Mouse (Mus musculus) cerebellum, adult 2 months (tissue): ENCODE measurements around the gene Ttc6. TPM values are rescaled to one million over a fixed set of nuclear protein-coding genes. Genes with fewer than 3 reads are reported as not detected.

Experiments used
- DNase-seq, 2 experiments: peaks; one replicate each; pipeline ENCODE4 v3.0.0; 2021
- H3K27ac ChIP-seq: fragments of 200-500 bp; 2 replicates; pipeline ENCODE4 v1.5.1; 2012; ENCODE audit warnings: low read length, control low read depth, inconsistent platforms; ENCODE audit not compliant: insufficient read depth
- H3K27me3 ChIP-seq: fragments of 200-500 bp; 2 replicates; pipeline ENCODE4 v1.6.1; 2012; ENCODE audit warnings: inconsistent platforms, mild to moderate bottlenecking, low read length, moderate library complexity; ENCODE audit not compliant: control insufficient read depth, insufficient read depth
- H3K4me1 ChIP-seq: fragments of 200-500 bp; 2 replicates; pipeline ENCODE4 v1.6.1; 2011; ENCODE audit warnings: low read length; ENCODE audit not compliant: control insufficient read depth, insufficient read depth
- H3K4me3 ChIP-seq: fragments of 200-500 bp; replicated peaks from 2 replicates; pipeline ENCODE3; 2011; ENCODE audit warnings: mild to moderate bottlenecking, low read depth, low read length, control low read depth; ENCODE audit not compliant: insufficient read depth
- CTCF ChIP-seq: fragments of 200-500 bp; IDR thresholded peaks from 2 replicates; pipeline ENCODE4 v1.5.1; 2011; ENCODE audit warnings: low read depth, mild to moderate bottlenecking, control low read depth, low read length, moderate library complexity, borderline replicate concordance; ENCODE audit not compliant: insufficient read depth
- POLR2A ChIP-seq: fragments of 200-500 bp; IDR thresholded peaks from 2 replicates; pipeline ENCODE4 v1.6.1; 2011; ENCODE audit warnings: low read length, control low read depth, borderline replicate concordance; ENCODE audit not compliant: insufficient read depth
- WGBS: fragments of 180-500 bp; shearing (Covaris S2); methylation state at CpG from one replicate; pipeline ENCODE4 v1.1.7; 2018; 5-methylcytosine and 5-hydroxymethylcytosine counted together
- polyA plus RNA-seq: library from polyadenylated mRNA; depleted of rRNA; stranded (reverse); fragments of >200 nt; gene quantifications from 2 replicates; pipeline ENCODE4 v1.2.3, GENCODE M21; 2012

Ttc6 gene
- polyA plus RNA-seq, 1 experiment, result not detected

GRCm38 (mm10) chr12:57554091-57554490 is 9.8 kb upstream of the Ttc6 start:
- H3K27me3 ChIP-seq, result peaks cover 4% of the 10 kb centered on the region; the same call in 1 of the 2 replicates
- DNase-seq, result no peak
- no peaks in the 10 kb centered on the region for H3K4me1 ChIP-seq
- no peak for TF ChIP-seq POLR2A
- TF ChIP-seq CTCF, result no peak
- H3K4me3 ChIP-seq, result no peak overlapping the region
- WGBS, result 43% methylated on average over 3 of the region's 3 CpGs
- H3K27ac ChIP-seq, result no peak overlapping the region

GRCm38 (mm10) chr12:57571773-57572172 is 7.9 kb downstream of the Ttc6 start:
- no peak for DNase-seq
- 43% methylated on average over 9 of the region's 9 CpGs for WGBS
- TF ChIP-seq POLR2A, result no peak
- no peak for TF ChIP-seq CTCF
- Histone ChIP-seq H3K27ac (no peak overlapping the region), H3K27me3 (no peaks in the 10 kb centered on the region; the same call in 1 of the 2 replicates), H3K4me1 (no peaks in the 10 kb centered on the region), H3K4me3 (no peak overlapping the region)

DNA sequence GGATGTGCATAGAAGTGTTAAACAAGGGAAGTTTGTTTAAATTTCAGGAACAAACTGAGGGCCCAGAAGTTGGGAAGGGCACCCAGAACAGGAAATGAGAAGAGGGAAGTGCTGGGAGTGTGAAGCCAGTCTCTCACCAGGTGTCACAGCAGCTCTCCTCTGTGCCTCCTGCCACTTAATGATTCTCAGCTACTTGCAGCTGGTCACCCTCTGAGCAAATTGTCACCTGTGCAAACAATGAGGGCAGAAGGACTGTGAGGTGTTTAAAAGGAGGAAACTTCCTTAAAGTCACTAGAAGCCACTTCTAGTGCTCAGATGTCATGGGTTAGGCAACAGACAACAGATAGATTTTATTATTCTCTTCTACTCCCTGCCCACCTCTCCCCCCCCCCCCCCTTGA is 8.5 kb downstream of the Ttc6 start:
- no peaks in the 10 kb centered on the region; the same call in 1 of the 2 replicates for H3K27me3 ChIP-seq
- no peak for DNase-seq
- no peak overlapping the region for H3K4me3 ChIP-seq
- no peak overlapping the region for H3K27ac ChIP-seq
- H3K4me1 ChIP-seq, result no peaks in the 10 kb centered on the region
- no peak for TF ChIP-seq CTCF
- TF ChIP-seq POLR2A, result no peak

GRCm38 (mm10) chr12:57575931-57576628 is 12.2 kb downstream of the Ttc6 start:
- no peak for DNase-seq
- H3K4me3 ChIP-seq, result no peak overlapping the region
- H3K4me1 ChIP-seq, result no peaks in the 10 kb centered on the region
- no peak for TF ChIP-seq CTCF
- TF ChIP-seq POLR2A, result no peak
- WGBS, result 3% methylated on average over 80 of the region's 81 CpGs
- H3K27ac ChIP-seq, result no peak overlapping the region
- H3K27me3 ChIP-seq, result no peaks in the 10 kb centered on the region; the same call in 1 of the 2 replicates

DNA sequence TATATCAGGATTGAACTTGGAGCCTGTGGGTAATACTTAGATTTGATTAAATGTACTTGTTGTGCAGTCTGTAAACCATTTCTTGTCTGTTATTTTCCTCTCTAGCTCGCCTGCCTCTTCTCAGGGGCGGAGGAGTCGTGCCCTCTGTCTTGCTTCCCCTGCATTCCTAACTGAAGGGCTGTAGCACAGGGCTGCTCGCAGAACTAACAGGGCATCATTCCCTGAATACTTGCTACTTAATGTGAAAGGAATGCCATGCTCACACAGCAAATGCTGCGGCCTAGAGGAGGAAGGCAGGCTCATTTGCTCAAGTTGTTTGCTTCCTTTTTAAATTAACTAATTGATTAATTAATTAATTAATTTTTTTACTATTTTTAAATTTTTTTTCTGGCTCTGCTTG is 43.7 kb downstream of the Ttc6 start:
- Histone ChIP-seq H3K27me3 (no peaks in the 10 kb centered on the region), H3K27ac (no peak overlapping the region), H3K4me3 (no peak overlapping the region), H3K4me1 (no peaks in the 10 kb centered on the region)
- DNase-seq, result no peak
- WGBS, result 69% methylated on average over 5 of the region's 5 CpGs
- no peak for TF ChIP-seq POLR2A
- no peak for TF ChIP-seq CTCF

DNA sequence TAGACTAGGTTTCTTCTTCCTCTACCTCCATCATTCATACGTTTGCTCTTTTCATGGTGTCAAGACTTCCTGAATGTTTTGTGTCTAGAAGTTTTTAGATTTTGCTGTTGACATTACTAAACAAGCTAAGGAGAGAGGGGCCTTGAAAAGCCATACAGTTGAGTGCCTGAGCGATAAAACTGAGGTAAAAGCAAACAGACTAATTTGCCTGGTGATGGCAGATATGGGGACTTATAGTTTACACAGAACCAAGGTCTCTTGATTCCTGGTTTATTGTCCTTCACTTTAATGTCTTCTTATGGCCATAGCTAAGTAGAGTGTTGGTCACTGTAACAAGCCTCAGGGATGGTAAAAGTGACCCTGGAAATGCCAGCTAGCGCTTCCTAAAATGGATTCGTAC is 51.2 kb downstream of the Ttc6 start:
- no peak for DNase-seq
- TF ChIP-seq CTCF, result no peak
- no peak for TF ChIP-seq POLR2A
- Histone ChIP-seq H3K4me1 (no peaks in the 10 kb centered on the region), H3K27me3 (no peaks in the 10 kb centered on the region), H3K27ac (no peak overlapping the region), H3K4me3 (no peak overlapping the region)
- WGBS, result 92% methylated on average over 4 of the region's 4 CpGs

DNA sequence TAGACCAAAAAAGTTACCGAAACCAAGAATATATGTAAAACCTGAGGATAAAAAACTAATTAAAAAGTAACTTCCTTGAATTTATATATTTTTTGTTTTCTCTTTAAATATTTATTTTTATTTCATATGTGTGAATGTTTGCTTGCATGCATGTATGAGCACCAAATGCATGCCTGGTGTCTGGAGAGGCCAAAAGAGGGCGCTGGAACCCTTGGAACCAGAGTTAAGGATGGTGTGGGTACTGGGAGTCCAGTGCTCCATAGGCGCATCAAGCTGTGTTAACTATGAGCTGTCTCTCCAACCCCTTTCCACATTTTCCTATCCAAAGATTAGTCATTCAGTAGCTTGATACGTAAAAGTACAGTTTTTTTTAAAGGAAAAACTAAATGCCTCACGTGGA is 58.1 kb downstream of the Ttc6 start:
- no peak overlapping the region for H3K4me3 ChIP-seq
- no peak for TF ChIP-seq POLR2A
- TF ChIP-seq CTCF, result no peak
- 74% methylated on average over 5 of the region's 5 CpGs for WGBS
- H3K27ac ChIP-seq, result no peak overlapping the region
- no peaks in the 10 kb centered on the region for H3K4me1 ChIP-seq
- DNase-seq, result no peak
- no peaks in the 10 kb centered on the region for H3K27me3 ChIP-seq

GRCm38 (mm10) chr12:57623264-57623663 is 59.4 kb downstream of the Ttc6 start:
- TF ChIP-seq POLR2A (no peak), CTCF (no peak)
- 68% methylated on average over 7 of the region's 7 CpGs for WGBS
- no peak overlapping the region for H3K27ac ChIP-seq

More at GRCm38 (mm10) chr12:57623264-57623663, 59.4 kb downstream of the Ttc6 start:
- Histone ChIP-seq H3K4me3 (no peak overlapping the region), H3K27me3 (no peaks in the 10 kb centered on the region), H3K4me1 (no peaks in the 10 kb centered on the region)
- DNase-seq, result no peak
